Mouse (Mus musculus) intestine, embryonic 14.5 days (tissue): ENCODE measurements around the gene Sbf2. TPM values are rescaled to one million over a fixed set of nuclear protein-coding genes. Genes with fewer than 3 reads are reported as not detected.

Experiments
- ATAC-seq: fragments of 200-750 bp; cut with Nextera tagmentation; replicated peaks from 2 replicates; pipeline ENCODE4 v1.8.0; 2017; ENCODE audit warnings: low read depth, moderate number of reproducible peaks, moderate TSS enrichment, moderate library complexity; ENCODE audit not compliant: low FRiP score, low TSS enrichment
- DNase-seq: peaks from one replicate; pipeline ENCODE4 v3.0.0-alpha.2; 2018; ENCODE audit warnings: low spot score
- H3K27ac ChIP-seq: fragments of 300-500 bp; sonication (generic); 2 replicates; pipeline ENCODE4 v1.5.1; 2014; ENCODE audit warnings: low read depth, mild to moderate bottlenecking, control low read depth
- H3K27me3 ChIP-seq: fragments of 300-500 bp; sonication (generic); replicated peaks from 2 replicates; pipeline ENCODE4 v1.6.1; 2014; ENCODE audit warnings: low read length, control low read depth; ENCODE audit not compliant: control insufficient read depth, insufficient read depth
- H3K36me3 ChIP-seq: fragments of 300-500 bp; sonication (generic); 2 replicates; pipeline ENCODE4 v1.6.1; 2014; ENCODE audit warnings: low read length, control low read depth; ENCODE audit not compliant: control insufficient read depth, insufficient read depth
- H3K4me1 ChIP-seq: fragments of 300-500 bp; sonication (generic); replicated peaks from 2 replicates; pipeline ENCODE4 v1.6.1; 2014; ENCODE audit warnings: low read length, control low read depth, mixed read lengths; ENCODE audit not compliant: control insufficient read depth, insufficient read depth
- H3K4me2 ChIP-seq: fragments of 300-500 bp; sonication (generic); 2 replicates; pipeline ENCODE4 v1.6.1; 2014; ENCODE audit warnings: low read length
- H3K4me3 ChIP-seq: fragments of 300-500 bp; sonication (generic); 2 replicates; pipeline ENCODE4 v1.5.1; 2014; ENCODE audit warnings: low read depth, low read length, control low read depth, mixed read lengths
- H3K9ac ChIP-seq: fragments of 300-500 bp; sonication (generic); 2 replicates; pipeline ENCODE4 v1.6.1; 2014; ENCODE audit warnings: mild to moderate bottlenecking, low read length
- H3K9me3 ChIP-seq: fragments of 300-500 bp; sonication (generic); 2 replicates; pipeline ENCODE4 v1.6.1; 2016; ENCODE audit warnings: low read length, control low read depth; ENCODE audit not compliant: control insufficient read depth
- WGBS: fragments of 180-500 bp; shearing (Covaris S2); extraction: QIAGEN DNeasy Blood & Tissue Kit; methylation state at CpG from one replicate; pipeline ENCODE4 v1.1.7; 2014; 5-methylcytosine and 5-hydroxymethylcytosine counted together
- polyA plus RNA-seq: library from polyadenylated mRNA; unstranded; fragments of >200 nt; fragmentation: Nextera tagmentation; extraction: Ambion mirVana; gene quantifications from 2 replicates; pipeline ENCODE4 v1.2.1, GENCODE M21; 2014

Gene Sbf2
- polyA plus RNA-seq, 1 experiment from 2014 or later = 37.6 TPM

DNA sequence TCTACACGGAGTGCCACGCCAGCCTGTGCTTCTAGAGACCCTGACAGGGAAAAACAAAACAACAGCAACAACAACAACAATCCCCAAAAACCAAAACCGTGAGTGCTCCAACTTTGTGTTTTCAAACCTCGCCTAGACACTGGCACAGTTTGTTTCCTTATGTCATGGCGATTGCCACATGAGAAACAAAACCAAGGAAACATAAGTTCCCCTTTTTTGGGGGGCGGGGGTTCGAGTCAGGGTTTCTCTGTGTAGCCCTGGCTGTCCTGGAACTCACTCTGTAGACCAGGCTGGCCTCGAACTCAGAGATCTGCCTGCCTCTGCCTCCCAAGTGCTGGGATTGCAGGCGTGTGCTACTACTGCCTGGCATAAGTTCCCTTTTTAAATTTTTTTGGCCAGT is 346.7 kb downstream of the Sbf2 start:
- Histone ChIP-seq H3K4me2 (no peak overlapping the region), H3K36me3 (peaks cover 18% of the 10 kb centered on the region; the same call in 1 of the 2 replicates), H3K9ac (no peak overlapping the region), H3K4me3 (no peak overlapping the region), H3K4me1 (no peaks in the 10 kb centered on the region), H3K27ac (no peak overlapping the region), H3K9me3 (no peaks in the 10 kb centered on the region), H3K27me3 (no peaks in the 10 kb centered on the region)
- WGBS = 94% methylated on average over 9 of the region's 9 CpGs
- no peak for ATAC-seq
- no peak for DNase-seq

DNA sequence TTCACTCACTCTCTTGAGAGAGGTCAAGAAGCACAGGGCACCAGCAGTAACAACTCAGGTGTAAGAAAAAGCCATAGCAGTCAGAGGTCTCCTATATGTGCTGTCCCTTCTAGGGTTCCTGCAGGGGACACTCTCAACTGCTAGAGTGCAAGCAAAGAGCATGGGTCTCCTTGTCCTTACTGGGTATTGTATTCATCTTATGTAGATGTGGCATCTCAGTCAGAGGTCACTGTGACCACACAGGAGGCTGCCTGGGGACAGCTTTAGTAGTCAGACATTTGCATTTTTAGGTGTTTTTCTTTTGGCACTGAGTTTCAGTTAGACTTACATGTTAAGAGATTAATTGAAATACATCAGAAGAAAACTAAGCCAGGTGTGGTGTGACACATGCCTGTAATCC is 347.7 kb downstream of the Sbf2 start:
- no peak overlapping the region for H3K4me2 ChIP-seq
- DNase-seq = no peak
- H3K4me3 ChIP-seq = no peak overlapping the region
- H3K27ac ChIP-seq = no peak overlapping the region
- no peak for ATAC-seq
- H3K4me1 ChIP-seq = 0 out of 2 replicates have a peak, but pooled peaks cover 5% of the 10 kb centered on the region
- H3K9ac ChIP-seq = no peak overlapping the region
- H3K36me3 ChIP-seq = peaks cover 18% of the 10 kb centered on the region; the same call in 1 of the 2 replicates
- H3K27me3 ChIP-seq = no peaks in the 10 kb centered on the region
- H3K9me3 ChIP-seq = no peaks in the 10 kb centered on the region

DNA sequence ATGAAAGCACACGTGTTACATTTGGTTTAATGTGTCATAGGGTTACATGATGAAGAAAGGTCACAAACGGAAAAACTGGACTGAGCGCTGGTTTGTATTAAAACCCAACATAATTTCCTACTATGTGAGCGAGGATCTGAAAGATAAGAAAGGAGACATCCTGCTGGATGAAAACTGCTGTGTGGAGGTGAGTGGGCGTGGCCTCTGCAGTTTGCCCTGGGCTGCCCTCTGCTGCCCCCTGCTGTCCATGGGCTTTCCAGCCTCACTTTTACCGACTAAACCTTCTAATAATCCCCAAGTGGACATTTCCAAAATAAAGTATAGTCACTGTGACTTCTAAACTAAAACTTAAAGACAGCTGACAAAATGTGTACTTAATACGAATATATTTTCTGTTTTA is 348.9 kb downstream of the Sbf2 start:
- Histone ChIP-seq H3K9me3 (no peaks in the 10 kb centered on the region), H3K9ac (no peak overlapping the region), H3K27me3 (no peaks in the 10 kb centered on the region), H3K27ac (no peak overlapping the region), H3K36me3 (peaks cover 18% of the 10 kb centered on the region; the same call in 1 of the 2 replicates), H3K4me3 (no peak overlapping the region), H3K4me2 (no peak overlapping the region), H3K4me1 (0 out of 2 replicates have a peak, but pooled peaks cover 5% of the 10 kb centered on the region)
- WGBS = 32% methylated on average over 7 of the region's 7 CpGs
- ATAC-seq (no peak), DNase-seq (peak; percentile 93)

DNA sequence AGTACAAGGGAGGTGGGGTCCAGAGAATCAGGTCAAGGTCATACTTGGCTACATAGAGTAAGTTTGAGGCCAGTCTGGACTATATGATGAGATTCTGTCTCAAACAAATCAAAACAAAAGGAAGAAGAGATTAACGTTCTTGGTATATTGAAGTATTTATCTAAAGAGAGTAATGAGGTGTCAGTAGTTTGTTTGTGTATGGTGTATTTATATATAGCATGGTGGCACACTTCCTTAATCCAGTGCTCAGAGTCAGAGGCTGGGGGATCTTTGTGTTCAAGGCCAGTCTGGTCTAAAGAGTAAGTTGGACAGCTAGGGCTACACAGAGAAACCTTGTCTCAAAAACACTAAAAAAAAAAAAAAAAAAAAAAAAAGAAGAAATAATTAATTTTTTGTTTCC is 351.2 kb downstream of the Sbf2 start:
- 52% methylated on average over 1 of the region's 1 CpGs for WGBS
- no peak overlapping the region for H3K4me2 ChIP-seq
- H3K9me3 ChIP-seq = no peaks in the 10 kb centered on the region
- H3K27me3 ChIP-seq = no peaks in the 10 kb centered on the region
- 0 out of 2 replicates have a peak, but pooled peaks cover 12% of the 10 kb centered on the region for H3K36me3 ChIP-seq
- no peak overlapping the region for H3K4me3 ChIP-seq
- no peak overlapping the region for H3K27ac ChIP-seq
- DNase-seq (no peak), ATAC-seq (no peak)
- H3K4me1 ChIP-seq = peaks cover 13% of the 10 kb centered on the region; the same call in 1 of the 2 replicates
- no peak overlapping the region for H3K9ac ChIP-seq

DNA sequence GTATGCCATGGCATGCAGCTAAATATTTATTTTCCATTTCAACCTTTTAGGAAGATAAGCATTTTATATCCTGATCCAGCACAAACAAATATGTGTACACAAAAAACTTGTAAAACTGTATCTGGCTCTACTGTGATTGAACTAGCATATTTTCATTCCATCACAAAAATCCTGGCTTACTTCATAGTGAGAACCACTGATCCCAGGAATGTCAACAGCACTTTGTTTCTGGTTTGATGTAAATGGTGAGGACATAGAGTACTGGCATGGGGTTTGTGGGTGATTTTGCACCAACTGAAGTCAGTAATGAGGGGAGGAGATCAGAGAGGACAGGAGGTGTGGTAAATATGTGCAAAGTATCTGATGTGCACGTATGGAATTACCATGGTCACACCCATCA is 352.1 kb downstream of the Sbf2 start:
- peaks cover 13% of the 10 kb centered on the region; the same call in 1 of the 2 replicates for H3K4me1 ChIP-seq
- 59% methylated on average over 1 of the region's 1 CpGs for WGBS
- no peak overlapping the region for H3K9ac ChIP-seq
- no peak for DNase-seq
- no peaks in the 10 kb centered on the region for H3K27me3 ChIP-seq
- no peak overlapping the region for H3K4me3 ChIP-seq
- no peaks in the 10 kb centered on the region for H3K9me3 ChIP-seq
- H3K27ac ChIP-seq = no peak overlapping the region
- no peak overlapping the region for H3K4me2 ChIP-seq
- 0 out of 2 replicates have a peak, but pooled peaks cover 7% of the 10 kb centered on the region for H3K36me3 ChIP-seq
- ATAC-seq = no peak

DNA sequence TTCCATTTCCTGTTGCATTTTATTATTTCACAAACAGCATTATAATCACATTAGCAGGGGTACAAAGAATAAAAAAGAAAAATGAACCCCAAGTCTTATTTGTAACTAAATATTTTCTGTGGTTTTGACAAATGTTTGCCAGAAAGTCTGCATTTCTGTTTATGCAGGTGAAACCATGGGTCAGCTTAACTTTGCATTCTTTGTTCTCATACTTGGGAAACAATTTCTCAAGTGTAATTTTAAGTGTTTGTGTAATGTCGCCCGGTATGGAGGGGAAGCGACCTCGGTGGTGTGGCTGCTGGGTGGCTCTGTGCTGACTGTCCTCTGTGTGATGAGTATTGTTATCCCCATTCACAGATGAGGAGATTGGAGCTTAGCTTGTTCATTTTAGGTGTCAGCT is 352.9 kb downstream of the Sbf2 start:
- DNase-seq (no peak), ATAC-seq (no peak)
- Histone ChIP-seq H3K4me3 (no peak overlapping the region), H3K27me3 (no peaks in the 10 kb centered on the region), H3K27ac (no peak overlapping the region), H3K9me3 (no peaks in the 10 kb centered on the region), H3K4me2 (no peak overlapping the region), H3K9ac (no peak overlapping the region), H3K36me3 (0 out of 2 replicates have a peak, but pooled peaks cover 6% of the 10 kb centered on the region), H3K4me1 (peaks cover 13% of the 10 kb centered on the region; the same call in 1 of the 2 replicates)
- 60% methylated on average over 4 of the region's 4 CpGs for whole genome bisulfite sequencing

DNA sequence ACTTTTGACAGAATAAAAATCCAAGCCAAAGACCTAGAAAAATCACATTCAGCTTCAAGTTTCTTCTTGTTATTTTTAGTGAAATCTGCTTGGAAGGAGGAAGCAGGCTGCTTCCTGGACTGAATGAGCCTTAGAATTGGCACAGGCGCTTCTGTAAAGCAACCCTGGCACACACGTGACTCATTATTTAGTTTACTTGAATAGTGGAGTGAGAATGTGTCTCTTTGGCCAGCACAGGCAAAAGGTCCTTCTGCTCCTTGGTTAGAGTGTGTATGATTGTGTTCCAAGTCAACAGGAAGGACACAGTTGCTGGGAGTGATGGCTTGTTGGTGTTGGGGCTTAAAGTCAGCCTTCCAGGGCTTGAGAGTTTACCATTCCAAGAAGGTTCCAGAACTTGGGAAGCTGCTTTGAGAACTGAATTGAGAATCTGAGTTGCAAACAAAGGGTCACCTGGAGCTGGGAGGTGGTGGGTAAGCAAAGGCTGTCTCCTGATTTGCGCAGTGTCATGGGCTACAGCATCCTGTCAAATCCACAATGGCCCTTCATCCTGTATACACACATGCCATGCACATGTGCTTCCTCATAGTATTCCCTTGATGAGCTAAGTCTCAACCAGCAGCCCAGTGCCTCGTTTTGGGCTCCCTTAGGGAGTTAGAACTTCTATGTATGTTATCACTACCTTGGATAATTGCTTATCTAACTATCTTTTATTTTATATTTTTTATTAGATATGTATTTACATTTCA is 354.6 kb downstream of the Sbf2 start:
- no peak overlapping the region for H3K4me2 ChIP-seq
- WGBS = 71% methylated on average over 4 of the region's 4 CpGs
- no peaks in the 10 kb centered on the region for H3K27me3 ChIP-seq
- DNase-seq (no peak), ATAC-seq (no peak)
- H3K4me3 ChIP-seq = no peak overlapping the region
- peaks cover 13% of the 10 kb centered on the region; the same call in 1 of the 2 replicates for H3K4me1 ChIP-seq
- H3K9ac ChIP-seq = no peak overlapping the region
- no peaks in the 10 kb centered on the region for H3K9me3 ChIP-seq
- peak overlapping the region; percentile 54; the same call in 1 of the 2 replicates for H3K27ac ChIP-seq
- H3K36me3 ChIP-seq = 0 out of 2 replicates have a peak, but pooled peaks cover 6% of the 10 kb centered on the region

DNA sequence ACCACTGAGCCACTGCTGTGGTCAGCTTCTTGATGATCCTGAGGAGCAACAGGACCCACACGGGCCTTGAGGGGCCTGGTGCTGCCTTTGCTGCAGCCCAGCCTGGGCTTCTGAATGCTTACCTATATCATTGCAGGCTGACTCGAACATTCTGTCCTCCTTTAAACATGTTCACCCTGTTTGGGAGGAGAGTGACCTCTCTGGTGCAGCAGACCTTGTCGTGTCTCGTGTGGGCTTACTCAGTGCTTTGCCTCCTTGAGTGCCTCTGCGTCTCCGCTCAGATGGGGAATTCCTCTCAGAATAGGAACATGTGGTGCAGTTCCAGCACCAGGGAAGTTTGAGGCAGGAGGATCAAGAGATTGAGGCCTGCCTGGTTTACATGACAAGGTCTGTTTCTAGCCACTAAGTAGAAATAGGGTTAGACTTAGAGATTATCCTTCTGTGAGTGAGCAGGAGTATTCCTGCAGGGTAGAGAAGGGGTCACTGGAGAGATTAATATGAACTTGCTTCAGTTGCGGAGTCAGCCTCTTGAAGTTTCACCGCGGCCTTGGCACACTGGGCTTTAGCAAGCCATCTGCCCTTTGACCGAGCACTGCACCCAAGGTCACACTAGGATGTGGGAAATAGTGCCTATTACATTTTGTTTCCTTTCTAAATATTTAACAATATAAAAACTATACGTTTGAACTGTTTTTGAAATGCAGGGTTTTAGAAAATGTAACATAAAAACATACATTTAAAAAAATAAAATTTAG is 356.3 kb downstream of the Sbf2 start:
- peaks cover 13% of the 10 kb centered on the region; the same call in 1 of the 2 replicates for H3K4me1 ChIP-seq
- 0 out of 2 replicates have a peak, but pooled peaks cover 5% of the 10 kb centered on the region for H3K36me3 ChIP-seq
- 78% methylated on average over 11 of the region's 11 CpGs for WGBS
- H3K27ac ChIP-seq = no peak overlapping the region
- H3K4me3 ChIP-seq = no peak overlapping the region
- no peak for ATAC-seq
- no peak overlapping the region for H3K9ac ChIP-seq
- DNase-seq = no peak
- H3K27me3 ChIP-seq = no peaks in the 10 kb centered on the region
- H3K9me3 ChIP-seq = no peaks in the 10 kb centered on the region
- no peak overlapping the region for H3K4me2 ChIP-seq
